21 mouse cellular contexts compared by ENCODE assay signal in genomic region chr11:68083562-68083961, GRCm38 (mm10).
DNase-seq lines count a peak whose midpoint lies in the region; ATAC-seq and TF ChIP-seq lines count a peak whose summit lies in the region.
"Had no signal": no experiment of that assay in that cellular context is flagged by ENCODE, and none has a peak within 500 bp of the region (broad histone marks: within the 10 kb centered on the region; RNA-seq: fewer than 3 reads in every experiment).

No protein-coding gene starts in this region.

- H3K9me3 ChIP-seq in midbrain, embryonic 16.5 days (replicated peaks; ENCODE audit: control insufficient read depth, low read length, poor library complexity, severe bottlenecking): no peaks in the 10 kb centered on the region
- no peaks in the 10 kb centered on the region for H3K9me3 ChIP-seq in midbrain, embryonic 11.5 days (ENCODE audit: control insufficient read depth, low read length)
- H3K9me3 ChIP-seq in liver, postnatal 0 days (ENCODE audit: low read length): no peaks in the 10 kb centered on the region
- H3K9me3 ChIP-seq: forebrain, embryonic 13.5 days; liver, embryonic 12.5 days had no signal

- ATAC-seq in midbrain, embryonic 16.5 days: no peak
- no peak for ATAC-seq in midbrain, embryonic 11.5 days (ENCODE audit: low FRiP score)
- peak; percentile 52 for ATAC-seq in Patski
- no peak for ATAC-seq in liver, postnatal 0 days
- ATAC-seq: activated CD4-positive, CD25-positive, alpha-beta regulatory T cell, adult 4 months; forebrain, embryonic 13.5 days; intestine, postnatal 0 days; liver, embryonic 12.5 days had no signal

- no peaks in the 10 kb centered on the region for H3K4me1 ChIP-seq in midbrain, embryonic 16.5 days (ENCODE audit: control insufficient read depth, insufficient read depth, low read length)
- no peaks in the 10 kb centered on the region for H3K4me1 ChIP-seq in midbrain, embryonic 11.5 days (ENCODE audit: control insufficient read depth, insufficient read depth, low read length)
- no peaks in the 10 kb centered on the region for H3K4me1 ChIP-seq in liver, postnatal 0 days (ENCODE audit: insufficient read depth)
- H3K4me1 ChIP-seq: forebrain, embryonic 13.5 days; liver, embryonic 12.5 days; midbrain, embryonic 12.5 days had no signal

- peak; percentile 7 for DNase-seq in heart, adult 11 months
- DNase-seq in heart, adult 18-20 months: no peak
- no peak for DNase-seq in midbrain, embryonic 11.5 days (ENCODE audit: low spot score, missing footprints)
- DNase-seq in Patski (ENCODE audit: low read depth, low spot score): no peak
- no peak for DNase-seq in liver, postnatal 0 days
- no peak for DNase-seq in retina, embryonic 14.5 days (ENCODE audit: low spot score)
- DNase-seq: adrenal gland, postnatal 14 days; cerebellum, adult 11 months; cerebellum, postnatal 14 days; embryo, embryonic 11 days; gastrocnemius, postnatal 25 days; lung, embryonic 14.5 days; lung, postnatal 4 days; thymus, postnatal 14 days had no signal

- POLR2A ChIA-PET in Patski (lab: Charles Lee): interaction anchor here (1.1 kb wide), 1 partner anchor 304 kb away, joined by 3 read pairs; no protein-coding TSS in a partner anchor

- 86% methylated on average over 6 of the region's 6 CpGs for WGBS in midbrain, embryonic 16.5 days
- 89% methylated on average over 6 of the region's 6 CpGs for WGBS in midbrain, embryonic 11.5 days
- WGBS in liver, postnatal 0 days (ENCODE audit: insufficient replicate concordance): 75% methylated on average over 6 of the region's 6 CpGs

- no peaks in the 10 kb centered on the region for H3K27me3 ChIP-seq in midbrain, embryonic 16.5 days (ENCODE audit: control insufficient read depth, insufficient read depth, low read depth, low read length)
- no peaks in the 10 kb centered on the region for H3K27me3 ChIP-seq in midbrain, embryonic 11.5 days (ENCODE audit: control insufficient read depth, insufficient read depth, low read length)
- H3K27me3 ChIP-seq in Patski: no peaks in the 10 kb centered on the region
- no peaks in the 10 kb centered on the region for H3K27me3 ChIP-seq in liver, postnatal 0 days (ENCODE audit: insufficient read depth, low read length)
- H3K27me3 ChIP-seq: forebrain, embryonic 13.5 days; liver, embryonic 12.5 days; midbrain, embryonic 12.5 days had no signal

- no peak for TF ChIP-seq EP300 in liver, postnatal 0 days (IDR thresholded peaks at IDR 0.05; ENCODE audit: low read depth)

- no peaks in the 10 kb centered on the region for H3K36me3 ChIP-seq in midbrain, embryonic 16.5 days (ENCODE audit: control insufficient read depth, insufficient read depth, low read length)
- H3K36me3 ChIP-seq in midbrain, embryonic 11.5 days (ENCODE audit: control insufficient read depth, insufficient read depth, low read length): no peaks in the 10 kb centered on the region
- no peaks in the 10 kb centered on the region for H3K36me3 ChIP-seq in liver, postnatal 0 days (replicated peaks; ENCODE audit: insufficient read depth, low read length)
- H3K36me3 ChIP-seq: liver, embryonic 12.5 days; midbrain, embryonic 12.5 days had no signal

- CTCF ChIA-PET in Patski (lab: Charles Lee): no interaction called here

- TF ChIP-seq CTCF in Patski (IDR thresholded peaks at IDR 0.05): no peak
- TF ChIP-seq CTCF in liver, postnatal 0 days (IDR thresholded peaks at IDR 0.05; ENCODE audit: low read depth): no peak

- in situ Hi-C loops in Patski (cut with MboI; ENCODE audit: low pct_unique_long_range_greater_than_20kb): no loop called here

- no peak overlapping the region for H3K4me2 ChIP-seq in midbrain, embryonic 16.5 days (ENCODE audit: low read length)
- no peak overlapping the region for H3K4me2 ChIP-seq in midbrain, embryonic 11.5 days
- H3K4me2 ChIP-seq in liver, postnatal 0 days (ENCODE audit: low read depth, low read length): no peak overlapping the region
- H3K4me2 ChIP-seq: forebrain, embryonic 13.5 days; liver, embryonic 12.5 days; lung, embryonic 14.5 days; midbrain, embryonic 12.5 days had no signal

- H3K27ac ChIP-seq in midbrain, embryonic 16.5 days (ENCODE audit: low read length): 0 out of 2 replicates have a peak overlapping the region, but pooled peaks have one; percentile 7
- no peak overlapping the region for H3K27ac ChIP-seq in midbrain, embryonic 11.5 days (ENCODE audit: low read depth, low read length)
- H3K27ac ChIP-seq in liver, postnatal 0 days (ENCODE audit: low read depth): no peak overlapping the region
- H3K27ac ChIP-seq: forebrain, embryonic 13.5 days; kidney, postnatal 0 days; liver, embryonic 12.5 days; midbrain, embryonic 12.5 days had no signal

- H3K4me3 ChIP-seq in midbrain, embryonic 16.5 days (ENCODE audit: low read depth, low read length): no peak overlapping the region
- H3K4me3 ChIP-seq in midbrain, embryonic 11.5 days (ENCODE audit: low read depth, low read length): no peak overlapping the region
- no peak overlapping the region for H3K4me3 ChIP-seq in liver, postnatal 0 days (ENCODE audit: low read depth, low read length)
- H3K4me3 ChIP-seq: forebrain, embryonic 13.5 days; liver, embryonic 12.5 days; midbrain, embryonic 12.5 days had no signal

- H3K9ac ChIP-seq in midbrain, embryonic 16.5 days (ENCODE audit: low read depth, low read length): no peak overlapping the region
- H3K9ac ChIP-seq in midbrain, embryonic 11.5 days (ENCODE audit: low read length): no peak overlapping the region
- H3K9ac ChIP-seq in liver, postnatal 0 days (replicated peaks): no peak overlapping the region
- H3K9ac ChIP-seq: forebrain, embryonic 13.5 days; liver, embryonic 12.5 days; lung, embryonic 14.5 days; midbrain, embryonic 12.5 days had no signal
